8 mouse cellular contexts compared by ENCODE assay signal in the genomic region with DNA sequence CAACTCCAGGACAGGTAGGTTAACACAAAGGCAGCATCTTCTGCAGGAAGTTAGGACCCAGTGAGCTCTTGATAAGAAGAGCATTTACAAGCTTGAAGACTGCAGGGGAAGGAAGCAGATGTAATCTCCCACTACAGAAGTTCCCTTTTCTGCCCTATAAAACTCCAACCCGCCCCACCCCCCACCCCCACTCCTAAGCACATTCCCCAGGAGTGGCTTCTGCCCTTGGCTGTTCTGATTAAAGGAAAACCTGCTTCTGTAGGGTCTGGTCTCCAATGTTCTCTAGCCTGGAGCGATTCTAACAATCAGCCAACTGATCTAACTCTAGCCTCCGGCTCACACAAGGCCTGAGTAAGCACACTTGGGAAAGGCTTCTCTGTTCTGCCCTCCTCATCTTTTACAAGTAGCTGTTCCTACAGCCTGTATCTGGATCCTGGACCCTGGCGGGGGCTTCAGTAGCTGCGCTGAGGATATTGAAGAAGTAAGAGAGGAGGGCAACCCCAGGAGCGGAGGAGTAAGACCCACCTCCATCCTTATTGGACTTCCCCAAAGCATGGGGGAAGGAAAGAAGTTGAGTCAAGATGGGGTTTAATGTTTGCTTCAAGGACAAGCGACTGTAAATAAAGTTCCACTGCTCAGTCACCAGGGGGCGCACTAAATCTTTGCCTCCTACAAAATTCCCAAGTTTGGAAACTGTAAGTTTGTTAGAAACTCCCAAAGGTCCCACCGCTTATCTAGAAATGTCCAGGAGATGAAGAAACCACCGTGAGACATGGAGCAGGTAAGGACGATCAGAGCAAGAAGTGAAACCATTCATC. TPM values are rescaled to one million over a fixed set of nuclear protein-coding genes. Genes with fewer than 3 reads are reported as not detected.
DNase-seq lines count a peak whose midpoint lies in the region; ATAC-seq lines count a peak whose summit lies in the region.

No protein-coding gene starts in this region.

- 22% methylated on average over 11 of the region's 11 CpGs for WGBS in embryonic facial prominence, embryonic 12.5 days
- 6% methylated on average over 11 of the region's 11 CpGs for WGBS in liver, embryonic 12.5 days (ENCODE audit: insufficient replicate concordance)

- H3K4me1 ChIP-seq in embryonic facial prominence, embryonic 12.5 days, result peaks cover 6% of the 10 kb centered on the region; the same call in 1 of the 2 replicates
- H3K4me1 ChIP-seq in liver, embryonic 12.5 days, result peaks cover 10% of the 10 kb centered on the region

- no peaks in the 10 kb centered on the region; the same call in 1 of the 2 replicates for H3K27me3 ChIP-seq in embryonic facial prominence, embryonic 12.5 days
- H3K27me3 ChIP-seq in liver, embryonic 12.5 days (replicated peaks), result peaks cover 10% of the 10 kb centered on the region

- H3K27ac ChIP-seq in embryonic facial prominence, embryonic 12.5 days, result 0 out of 2 replicates have a peak overlapping the region, but pooled peaks have one; percentile 0
- no peak overlapping the region for H3K27ac ChIP-seq in liver, embryonic 12.5 days

- H3K9ac ChIP-seq in embryonic facial prominence, embryonic 12.5 days, result no peak overlapping the region
- H3K9ac ChIP-seq in liver, embryonic 12.5 days, result no peak overlapping the region

- no peaks in the 10 kb centered on the region for H3K9me3 ChIP-seq in embryonic facial prominence, embryonic 12.5 days
- no peaks in the 10 kb centered on the region for H3K9me3 ChIP-seq in liver, embryonic 12.5 days (replicated peaks)

- DNase-seq in layer of hippocampus, adult 18-20 months (ENCODE audit: low spot score in 2 of 2), result peak; percentile 27 to 45
- no peak for DNase-seq in layer of hippocampus, adult 11-12 months (ENCODE audit: low spot score)
- peak; percentile 43 for DNase-seq in adrenal gland, adult 2 months
- peak; percentile 63 for DNase-seq in urinary bladder, postnatal 25 days (ENCODE audit: low spot score)

- H3K4me3 ChIP-seq in embryonic facial prominence, embryonic 12.5 days, result no peak overlapping the region
- H3K4me3 ChIP-seq in liver, embryonic 12.5 days, result no peak overlapping the region

- 0 out of 2 replicates have a peak, but pooled peaks have one; percentile 31 for ATAC-seq in embryonic facial prominence, embryonic 12.5 days (ENCODE audit: insufficient number of reproducible peaks, insufficient read depth, low FRiP score, low TSS enrichment)
- peak; percentile 68 to 82 for ATAC-seq in hematopoietic stem cell, adult 5-6 weeks (replicated peaks in 1 of 2; ENCODE audit: insufficient read depth in 1 of 2, low FRiP score in 2 of 2, low TSS enrichment in 1 of 2, low read depth in 1 of 2, poor library complexity in 2 of 2, severe bottlenecking in 2 of 2)
- ATAC-seq in liver, embryonic 12.5 days, result no peak
- ATAC-seq in neutrophil, adult 5-6 weeks (ENCODE audit: extremely low read depth, insufficient number of reproducible peaks, low FRiP score, poor library complexity, severe bottlenecking), result peak; percentile 51

- H3K36me3 ChIP-seq in embryonic facial prominence, embryonic 12.5 days, result no peaks in the 10 kb centered on the region
- H3K36me3 ChIP-seq in liver, embryonic 12.5 days, result no peaks in the 10 kb centered on the region

- H3K4me2 ChIP-seq in embryonic facial prominence, embryonic 12.5 days (replicated peaks), result no peak overlapping the region
- H3K4me2 ChIP-seq in liver, embryonic 12.5 days, result peak overlapping the region; percentile 39

RNA-seq across cellular contexts. Expression of gene Creg2, which starts 36.6 kb away (rescaled TPM):
- 100 to 1,000 TPM; 104 to 105 TPM for total RNA-seq in layer of hippocampus, adult 18-20 months (2021)
- under 1 TPM; 0.26 to 0.48 TPM for total RNA-seq in adrenal gland, adult 2 months (2021)
- polyA plus RNA-seq in adrenal gland, adult 2 months (2012; rRNA removed), result 0.03 and 0.19 TPM in 2 replicates
- 0.26 and 0.29 TPM in 2 replicates for polyA plus RNA-seq in embryonic facial prominence, embryonic 12.5 days (2016; fragmentation: Nextera tagmentation; extraction: Ambion mirVana)
- total RNA-seq in hematopoietic stem cell, adult 5-6 weeks (2017), result not detected in 2 replicates
- not detected in 2 replicates for polyA plus RNA-seq in liver, embryonic 12.5 days (2016; fragmentation: Nextera tagmentation; extraction: Ambion mirVana)
- 0.23 and 0.37 TPM in 2 replicates for total RNA-seq in neutrophil, adult 5-6 weeks (2017)

RNA-seq across cellular contexts. Expression of gene Rnf149, which starts 37.5 kb away (rescaled TPM):
- total RNA-seq in layer of hippocampus, adult 18-20 months (2021), result 10 to 100 TPM; 32.1 to 35.4 TPM
- 10 to 100 TPM; 39.1 to 42.5 TPM for total RNA-seq in adrenal gland, adult 2 months (2021)
- 30.0 and 66.9 TPM in 2 replicates for polyA plus RNA-seq in adrenal gland, adult 2 months (2012; rRNA removed)
- 36.2 and 36.3 TPM in 2 replicates for polyA plus RNA-seq in embryonic facial prominence, embryonic 12.5 days (2016; fragmentation: Nextera tagmentation; extraction: Ambion mirVana)
- 53.5 and 60.2 TPM in 2 replicates for total RNA-seq in hematopoietic stem cell, adult 5-6 weeks (2017)
- polyA plus RNA-seq in liver, embryonic 12.5 days (2016; fragmentation: Nextera tagmentation; extraction: Ambion mirVana), result 25.6 and 27.3 TPM in 2 replicates
- total RNA-seq in neutrophil, adult 5-6 weeks (2017), result 478 and 497 TPM in 2 replicates

Comparison
In these comparisons a context has a peak if more than half of its experiments do, and no peak if none do; other contexts are left out.
1. RNA of gene Creg2, which starts 36.6 kb away (total RNA-seq): 104 to 105 TPM in layer of hippocampus, adult 18-20 months; 0.26 to 0.48 TPM in adrenal gland, adult 2 months, 0.23 to 0.37 TPM in neutrophil, adult 5-6 weeks and not detected in hematopoietic stem cell, adult 5-6 weeks; every median in the first group is over 10 times any median in the second.